ENCODE assay signal across 8 mouse cellular contexts in the genomic region with DNA sequence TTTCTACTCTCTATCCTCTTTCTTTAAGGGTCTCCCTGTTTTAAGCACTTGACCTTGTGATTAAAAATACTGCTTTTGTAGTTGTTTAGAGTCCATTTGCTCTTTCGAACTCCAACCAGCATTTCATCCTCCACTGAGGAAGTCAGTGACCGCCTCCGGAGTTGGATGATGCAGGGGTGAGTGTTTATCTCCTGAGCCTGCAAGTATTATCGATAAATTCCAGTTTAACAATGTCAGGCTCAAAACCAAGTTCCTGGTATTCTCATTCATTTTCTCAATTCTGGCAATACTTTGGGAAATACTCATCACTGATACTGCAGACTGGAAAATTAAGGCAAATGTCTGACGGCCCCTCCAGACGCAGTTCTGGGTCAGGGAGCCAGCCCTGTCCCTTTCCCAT. TPM values are rescaled to one million over a fixed set of nuclear protein-coding genes. Genes with fewer than 3 reads are reported as not detected.
DNase-seq lines count a peak whose midpoint lies in the region; ATAC-seq lines count a peak whose summit lies in the region.

No protein-coding gene starts in this region.

- ATAC-seq in lung, embryonic 16.5 days (ENCODE audit: low read depth), result peak; percentile 36; the same call in 1 of the 2 replicates
- no peak for ATAC-seq in limb, embryonic 11.5 days (ENCODE audit: insufficient number of reproducible peaks, low FRiP score, low TSS enrichment, low read depth)
- ATAC-seq in neural tube, embryonic 15.5 days (ENCODE audit: low FRiP score), result peak; percentile 61; the same call in 1 of the 2 replicates
- ATAC-seq in erythroid progenitor cell, adult 5-6 weeks (replicated peaks; ENCODE audit: low FRiP score, poor library complexity, severe bottlenecking), result no peak

- peak overlapping the region; percentile 77 for H3K4me3 ChIP-seq in lung, embryonic 16.5 days (ENCODE audit: low read length)
- peak overlapping the region; percentile 71 for H3K4me3 ChIP-seq in limb, embryonic 11.5 days (ENCODE audit: low read depth, low read length)
- peak overlapping the region; percentile 51 for H3K4me3 ChIP-seq in neural tube, embryonic 15.5 days (replicated peaks)

- peak overlapping the region; percentile 91 for H3K9ac ChIP-seq in lung, embryonic 16.5 days (ENCODE audit: low read length)
- peak overlapping the region; percentile 85 for H3K9ac ChIP-seq in limb, embryonic 11.5 days (ENCODE audit: low read length)
- peak overlapping the region; percentile 51 for H3K9ac ChIP-seq in neural tube, embryonic 15.5 days (replicated peaks)

- peak overlapping the region; percentile 54; the same call in 1 of the 2 replicates for H3K27ac ChIP-seq in lung, embryonic 16.5 days (ENCODE audit: low read length)
- no peak overlapping the region for H3K27ac ChIP-seq in limb, embryonic 11.5 days (replicated peaks; ENCODE audit: low read depth, low read length)
- H3K27ac ChIP-seq in neural tube, embryonic 15.5 days (replicated peaks), result peak overlapping the region; percentile 64

- H3K27me3 ChIP-seq in lung, embryonic 16.5 days (ENCODE audit: control insufficient read depth, insufficient read depth, low read depth, low read length), result no peaks in the 10 kb centered on the region
- H3K27me3 ChIP-seq in limb, embryonic 11.5 days (ENCODE audit: control insufficient read depth, insufficient read depth, low read length), result no peaks in the 10 kb centered on the region
- H3K27me3 ChIP-seq in neural tube, embryonic 15.5 days (replicated peaks), result no peaks in the 10 kb centered on the region

- peak overlapping the region; percentile 65 for H3K4me2 ChIP-seq in lung, embryonic 16.5 days (ENCODE audit: low read depth, low read length)
- peak overlapping the region; percentile 50 for H3K4me2 ChIP-seq in limb, embryonic 11.5 days (ENCODE audit: low read depth, severe bottlenecking)
- H3K4me2 ChIP-seq in neural tube, embryonic 15.5 days, result peak overlapping the region; percentile 61

- H3K4me1 ChIP-seq in lung, embryonic 16.5 days (replicated peaks; ENCODE audit: control insufficient read depth, insufficient read depth, low read length), result no peaks in the 10 kb centered on the region
- no peaks in the 10 kb centered on the region for H3K4me1 ChIP-seq in limb, embryonic 11.5 days (ENCODE audit: control insufficient read depth, insufficient read depth, low read length)
- peaks cover 8% of the 10 kb centered on the region; the same call in 1 of the 2 replicates for H3K4me1 ChIP-seq in neural tube, embryonic 15.5 days

- 6% methylated on average over 6 of the region's 6 CpGs for WGBS in lung, embryonic 16.5 days
- WGBS in limb, embryonic 11.5 days, result 10% methylated on average over 6 of the region's 6 CpGs
- WGBS in neural tube, embryonic 15.5 days, result 6% methylated on average over 6 of the region's 6 CpGs

- no peaks in the 10 kb centered on the region for H3K9me3 ChIP-seq in lung, embryonic 16.5 days (ENCODE audit: control insufficient read depth, low read length)
- H3K9me3 ChIP-seq in limb, embryonic 11.5 days (ENCODE audit: control insufficient read depth, low read length), result no peaks in the 10 kb centered on the region
- no peaks in the 10 kb centered on the region for H3K9me3 ChIP-seq in neural tube, embryonic 15.5 days (replicated peaks)

- DNase-seq in adrenal gland, postnatal 10 days, result peak; percentile 16
- DNase-seq in adrenal gland, adult 18-20 months (ENCODE audit: low spot score in 2 of 2), result no peak
- DNase-seq in lung, adult 18-20 months, result no peak
- DNase-seq in limb, embryonic 11.5 days (ENCODE audit: low spot score), result no peak
- DNase-seq in ovary, postnatal 14 days (ENCODE audit: low spot score), result no peak

- H3K36me3 ChIP-seq in lung, embryonic 16.5 days (ENCODE audit: control insufficient read depth, insufficient read depth, low read length), result no peaks in the 10 kb centered on the region
- no peaks in the 10 kb centered on the region for H3K36me3 ChIP-seq in limb, embryonic 11.5 days (ENCODE audit: control insufficient read depth, insufficient read depth, low read length)
- H3K36me3 ChIP-seq in neural tube, embryonic 15.5 days, result no peaks in the 10 kb centered on the region

RNA-seq across cellular contexts. Expression of a gene that starts 13.7 kb away (rescaled TPM):
- 10 to 100 TPM; 16.8 to 22.0 TPM for total RNA-seq in adrenal gland, postnatal 10 days (2021)
- total RNA-seq in adrenal gland, adult 18-20 months (2021), result 10 to 100 TPM; 16.4 TPM
- polyA plus RNA-seq in lung, embryonic 16.5 days (2015; fragmentation: Nextera tagmentation; extraction: Ambion mirVana), result 28.5 and 30.4 TPM in 2 replicates
- 26.8 and 28.8 TPM in 2 replicates for polyA plus RNA-seq in limb, embryonic 11.5 days (2014; fragmentation: Nextera tagmentation; extraction: Ambion mirVana)
- 30.0 and 31.5 TPM in 2 replicates for polyA plus RNA-seq in neural tube, embryonic 15.5 days (2015; fragmentation: Nextera tagmentation; extraction: Ambion mirVana)
- 2.2 and 4.2 TPM in 2 replicates for total RNA-seq in erythroid progenitor cell, adult 5-6 weeks (2015; ENCODE audit: low replicate concordance)
- 8.5 and 13.6 TPM in 2 replicates for total RNA-seq in erythroid progenitor cell, adult 5-6 weeks (2017; ENCODE audit: low replicate concordance)

RNA-seq across cellular contexts. Expression of a gene that starts 14.4 kb away (rescaled TPM):
- total RNA-seq in adrenal gland, postnatal 10 days (2021), result 1 to 10 TPM; 1.2 to 1.8 TPM
- total RNA-seq in adrenal gland, adult 18-20 months (2021), result 1 to 10 TPM in 1 of 2 experiments, not detected in 1; 1.2 TPM
- polyA plus RNA-seq in lung, embryonic 16.5 days (2015; fragmentation: Nextera tagmentation; extraction: Ambion mirVana), result 2.5 and 4.6 TPM in 2 replicates
- polyA plus RNA-seq in limb, embryonic 11.5 days (2014; fragmentation: Nextera tagmentation; extraction: Ambion mirVana), result 1.2 and 1.8 TPM in 2 replicates
- polyA plus RNA-seq in neural tube, embryonic 15.5 days (2015; fragmentation: Nextera tagmentation; extraction: Ambion mirVana), result 2.9 and 3.6 TPM in 2 replicates
- total RNA-seq in erythroid progenitor cell, adult 5-6 weeks (2015; ENCODE audit: low replicate concordance), result not detected in 2 replicates
- not detected in 2 replicates for total RNA-seq in erythroid progenitor cell, adult 5-6 weeks (2017; ENCODE audit: low replicate concordance)

Comparison
In these comparisons a context has a peak if more than half of its experiments do, and no peak if none do; other contexts are left out.
1. ATAC-seq: peak in lung, embryonic 16.5 days (single experiment) and neural tube, embryonic 15.5 days (single experiment); none in limb, embryonic 11.5 days (single experiment) and erythroid progenitor cell, adult 5-6 weeks (single experiment).
2. Peak in every context shown above with its lines, with median percentiles within 50 percentile points of each other: H3K4me2 ChIP-seq, H3K4me3 ChIP-seq and H3K9ac ChIP-seq.